Mouse (Mus musculus) small intestine, adult 2 months (tissue): ENCODE measurements around the gene Zpr1. TPM values are rescaled to one million over a fixed set of nuclear protein-coding genes. Genes with fewer than 3 reads are reported as not detected.
"Not testable (repeated sequence)": the region's sequence is repeated elsewhere in the genome, so short reads cannot be mapped to it uniquely, and the experiment has no call there.

ENCODE experiments used
- H3K27ac ChIP-seq: fragments of 200-500 bp; 2 replicates; pipeline ENCODE4 v1.5.1; 2012; ENCODE audit warnings: low read depth, low read length, control low read depth, inconsistent platforms; ENCODE audit not compliant: insufficient read depth
- H3K27me3 ChIP-seq: fragments of 200-500 bp; 2 replicates; pipeline ENCODE4 v1.6.1; 2012; ENCODE audit warnings: mild to moderate bottlenecking, moderate library complexity, low read length, inconsistent platforms; ENCODE audit not compliant: control insufficient read depth, insufficient read depth
- H3K36me3 ChIP-seq: fragments of 200-500 bp; 2 replicates; pipeline ENCODE4 v1.6.1; 2012; ENCODE audit warnings: mild to moderate bottlenecking, low read length, control low read depth, inconsistent platforms; ENCODE audit not compliant: control insufficient read depth, insufficient read depth
- H3K4me1 ChIP-seq: fragments of 200-500 bp; 2 replicates; pipeline ENCODE4 v1.6.1; 2012; ENCODE audit warnings: low read length, inconsistent platforms, mixed read lengths; ENCODE audit not compliant: control insufficient read depth, insufficient read depth, insufficient read length
- H3K4me3 ChIP-seq: fragments of 200-500 bp; 2 replicates; pipeline ENCODE4 v1.5.1; 2012; ENCODE audit warnings: low read depth, mild to moderate bottlenecking, control low read depth, inconsistent platforms, low read length, moderate library complexity
- CTCF ChIP-seq: fragments of 200-500 bp; IDR thresholded peaks from 2 replicates; pipeline ENCODE4 v1.5.1; 2012; ENCODE audit warnings: low read depth, mild to moderate bottlenecking, control low read depth, inconsistent platforms, low read length, moderate library complexity, mixed read lengths; ENCODE audit not compliant: insufficient replicate concordance, insufficient read length; ENCODE audit errors: extremely low read depth
- POLR2A ChIP-seq: fragments of 200-500 bp; IDR thresholded peaks from 2 replicates; pipeline ENCODE4 v1.6.1; 2012; ENCODE audit warnings: low read depth, mild to moderate bottlenecking, control low read depth, inconsistent platforms, low read length, moderate library complexity
- WGBS: fragments of 180-500 bp; shearing (Covaris S2); methylation state at CpG from one replicate; pipeline ENCODE4 v1.1.7; 2018; 5-methylcytosine and 5-hydroxymethylcytosine counted together
- polyA plus RNA-seq: library from polyadenylated mRNA; depleted of rRNA; stranded (reverse); fragments of >200 nt; gene quantifications from 2 replicates; pipeline ENCODE4 v1.2.3, GENCODE M21; 2012

Zpr1 gene
- polyA plus RNA-seq, 1 experiment, result 11.2 TPM

GRCm38 (mm10) chr9:46316388-46316787, 43.5 kb downstream of the Zpr1 start:
- Histone ChIP-seq H3K4me1 (no peaks in the 10 kb centered on the region), H3K4me3 (no peak overlapping the region), H3K27me3 (no peaks in the 10 kb centered on the region), H3K27ac (no peak overlapping the region), H3K36me3 (no peaks in the 10 kb centered on the region)
- WGBS, result 40% methylated on average over 5 of the region's 5 CpGs
- TF ChIP-seq CTCF (no peak), POLR2A (no peak)

GRCm38 (mm10) chr9:46316909-46317308, 44.0 kb downstream of the Zpr1 start:
- TF ChIP-seq POLR2A (no peak), CTCF (no peak)
- Histone ChIP-seq H3K4me3 (no peak overlapping the region), H3K27me3 (no peaks in the 10 kb centered on the region), H3K36me3 (no peaks in the 10 kb centered on the region), H3K4me1 (no peaks in the 10 kb centered on the region), H3K27ac (no peak overlapping the region)
- 79% methylated on average over 8 of the region's 8 CpGs for WGBS

GRCm38 (mm10) chr9:46317957-46318356, 45.1 kb downstream of the Zpr1 start:
- no peaks in the 10 kb centered on the region for H3K36me3 ChIP-seq
- H3K4me1 ChIP-seq, result no peaks in the 10 kb centered on the region
- H3K27me3 ChIP-seq, result no peaks in the 10 kb centered on the region
- TF ChIP-seq POLR2A (no peak), CTCF (no peak)
- H3K4me3 ChIP-seq, result no peak overlapping the region
- H3K27ac ChIP-seq, result no peak overlapping the region
- WGBS, result 85% methylated on average over 3 of the region's 3 CpGs

- not testable (repeated sequence) for H3K4me1 ChIP-seq, H3K27ac ChIP-seq, H3K4me3 ChIP-seq, H3K27me3 ChIP-seq, H3K36me3 ChIP-seq
- WGBS, result 78% methylated on average over 6 of the region's 6 CpGs
Observed at GRCm38 (mm10) chr9:46319886-46320285, 47.0 kb downstream of the Zpr1 start, which contains the start of gene 4931429L15Rik. 4931429L15Rik (minus strand) TSS chr9:46319986.

GRCm38 (mm10) chr9:46320461-46320860, 47.6 kb downstream of the Zpr1 start:
- Histone ChIP-seq H3K4me1 (no peaks in the 10 kb centered on the region), H3K4me3 (no peak overlapping the region), H3K27ac (no peak overlapping the region), H3K27me3 (no peaks in the 10 kb centered on the region), H3K36me3 (no peaks in the 10 kb centered on the region)
- TF ChIP-seq POLR2A (no peak), CTCF (no peak)
- WGBS, result 84% methylated on average over 2 of the region's 2 CpGs

- no peaks in the 10 kb centered on the region for H3K36me3 ChIP-seq
- TF ChIP-seq CTCF, result no peak
- TF ChIP-seq POLR2A, result no peak
- no peaks in the 10 kb centered on the region; the same call in 1 of the 2 replicates for H3K4me1 ChIP-seq
- H3K27me3 ChIP-seq, result 0 out of 2 replicates have a peak, but pooled peaks cover 5% of the 10 kb centered on the region
- no peak overlapping the region for H3K27ac ChIP-seq
- H3K4me3 ChIP-seq, result no peak overlapping the region
- 90% methylated on average over 11 of the region's 11 CpGs for WGBS
Observed at GRCm38 (mm10) chr9:46326694-46327405, 54.0 kb downstream of the Zpr1 start.

- H3K27ac ChIP-seq, result no peak overlapping the region
- H3K4me3 ChIP-seq, result no peak overlapping the region
- WGBS, result 75% methylated on average over 25 of the region's 25 CpGs
- H3K4me1 ChIP-seq, result no peaks in the 10 kb centered on the region; the same call in 1 of the 2 replicates
- H3K27me3 ChIP-seq, result 0 out of 2 replicates have a peak, but pooled peaks cover 5% of the 10 kb centered on the region
- no peaks in the 10 kb centered on the region for H3K36me3 ChIP-seq
- no peak for TF ChIP-seq POLR2A
- no peak; the same call in 1 of the 2 replicates for TF ChIP-seq CTCF
Observed at GRCm38 (mm10) chr9:46327706-46328571, 55.1 kb downstream of the Zpr1 start.
